ENCODE assay signal across 31 mouse cellular contexts in the genomic region with DNA sequence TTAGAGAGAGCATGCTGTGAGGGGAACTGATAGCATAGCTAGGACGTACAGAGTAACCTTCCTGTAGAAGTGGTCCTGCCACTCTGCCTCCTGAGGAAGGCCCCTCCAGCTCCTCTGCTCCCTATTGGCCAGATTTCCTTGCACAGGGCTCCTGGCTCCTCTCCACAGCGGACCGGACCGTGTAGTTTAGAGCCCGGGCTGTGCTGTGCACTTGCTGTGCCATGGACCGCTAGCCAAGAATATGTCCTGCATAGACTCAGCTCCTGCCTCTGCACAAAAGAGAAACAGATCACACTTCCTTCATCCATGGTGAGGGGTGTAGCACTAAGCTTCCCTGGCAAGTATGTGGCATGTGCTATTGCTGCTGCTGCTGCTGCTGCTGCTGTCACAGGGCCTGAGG.
A peak's percentile ranks its signal among the peaks of the same experiment; 100 is the strongest.
DNase-seq lines count a peak whose midpoint lies in the region; ATAC-seq and TF ChIP-seq lines count a peak whose summit lies in the region.
"Had no signal": no experiment of that assay in that cellular context is flagged by ENCODE, and none has a peak within 500 bp of the region (broad histone marks: within the 10 kb centered on the region; RNA-seq: fewer than 3 reads in every experiment).

No protein-coding gene starts in this region.

- ATAC-seq in hindbrain, postnatal 0 days = peak; percentile 41; the same call in 1 of the 2 replicates
- no peak for ATAC-seq in hindbrain, embryonic 13.5 days (ENCODE audit: low FRiP score)
- no peak for ATAC-seq in midbrain, embryonic 16.5 days
- no peak for ATAC-seq in midbrain, embryonic 11.5 days (ENCODE audit: low FRiP score)
- ATAC-seq: intestine, embryonic 16.5 days; midbrain, embryonic 13.5 days had no signal

- peak; percentile 50 for DNase-seq in cerebellum, postnatal 14 days
- DNase-seq in cerebellum, adult 11 months = no peak
- no peak for DNase-seq in hindbrain, postnatal 0 days (ENCODE audit: low spot score)
- no peak for DNase-seq in midbrain, embryonic 11.5 days (ENCODE audit: low spot score, missing footprints)
- DNase-seq in thymus, adult 2 months = no peak
- DNase-seq: adrenal gland, adult 8-10 months; cerebellum, adult 9-11 months; gastrocnemius, postnatal 25 days; heart, adult 11 months; heart, postnatal 36 days; kidney, adult 8-10 months; kidney, postnatal 4 days; layer of hippocampus, adult 9-11 months; liver, embryonic 13.5 days; lung, adult 18-20 months; retina, postnatal 1 day; right cerebral cortex, postnatal 14 days; thymus, adult 18-20 months; thymus, postnatal 4 days had no signal

- H3K4me3 ChIP-seq in hindbrain, postnatal 0 days (ENCODE audit: low read length) = no peak overlapping the region
- H3K4me3 ChIP-seq in hindbrain, embryonic 13.5 days = no peak overlapping the region
- no peak overlapping the region for H3K4me3 ChIP-seq in midbrain, embryonic 16.5 days (ENCODE audit: low read depth, low read length)
- H3K4me3 ChIP-seq in midbrain, embryonic 11.5 days (ENCODE audit: low read depth, low read length) = no peak overlapping the region
- H3K4me3 ChIP-seq in thymus, adult 2 months (ENCODE audit: control insufficient read depth, insufficient read depth, low read length) = no peak overlapping the region
- H3K4me3 ChIP-seq: embryonic facial prominence, embryonic 15.5 days; limb, embryonic 10.5 days; limb, embryonic 15.5 days; liver, embryonic 13.5 days; midbrain, embryonic 13.5 days; neural tube, embryonic 15.5 days had no signal

- 33% methylated on average over 6 of the region's 6 CpGs for WGBS in hindbrain, postnatal 0 days
- WGBS in hindbrain, embryonic 13.5 days = 59% methylated on average over 6 of the region's 6 CpGs
- WGBS in midbrain, embryonic 16.5 days = 62% methylated on average over 6 of the region's 6 CpGs
- 73% methylated on average over 6 of the region's 6 CpGs for WGBS in midbrain, embryonic 11.5 days
- 95% methylated on average over 6 of the region's 6 CpGs for WGBS in thymus, adult 2 months

- no peak for TF ChIP-seq CTCF in hindbrain, postnatal 0 days (IDR thresholded peaks at IDR 0.05; ENCODE audit: low read depth)
- no peak for TF ChIP-seq CTCF in thymus, adult 2 months (IDR thresholded peaks at IDR 0.05; ENCODE audit: borderline replicate concordance, control insufficient read depth, extremely low read depth, insufficient read depth, low read length, poor library complexity)

- no peak overlapping the region for H3K4me2 ChIP-seq in hindbrain, postnatal 0 days (ENCODE audit: low read depth, low read length)
- no peak overlapping the region for H3K4me2 ChIP-seq in hindbrain, embryonic 13.5 days
- no peak overlapping the region for H3K4me2 ChIP-seq in midbrain, embryonic 16.5 days (ENCODE audit: low read length)
- no peak overlapping the region for H3K4me2 ChIP-seq in midbrain, embryonic 11.5 days
- H3K4me2 ChIP-seq: embryonic facial prominence, embryonic 15.5 days; heart, embryonic 11.5 days; limb, embryonic 15.5 days; liver, embryonic 13.5 days; midbrain, embryonic 13.5 days; neural tube, embryonic 15.5 days had no signal

- no peaks in the 10 kb centered on the region for H3K27me3 ChIP-seq in hindbrain, postnatal 0 days (ENCODE audit: insufficient read depth, low read length)
- peaks cover 7% of the 10 kb centered on the region; the same call in 1 of the 2 replicates for H3K27me3 ChIP-seq in hindbrain, embryonic 13.5 days
- H3K27me3 ChIP-seq in midbrain, embryonic 16.5 days (ENCODE audit: control insufficient read depth, insufficient read depth, low read depth, low read length) = no peaks in the 10 kb centered on the region
- H3K27me3 ChIP-seq in midbrain, embryonic 11.5 days (ENCODE audit: control insufficient read depth, insufficient read depth, low read length) = peaks cover 11% of the 10 kb centered on the region
- no peaks in the 10 kb centered on the region for H3K27me3 ChIP-seq in thymus, adult 2 months (ENCODE audit: control insufficient read depth, insufficient read depth, low read length)
- H3K27me3 ChIP-seq: embryonic facial prominence, embryonic 15.5 days; limb, embryonic 15.5 days; liver, embryonic 13.5 days; neural tube, embryonic 15.5 days had no signal

- H3K36me3 ChIP-seq in hindbrain, postnatal 0 days (ENCODE audit: insufficient read depth, low read length) = no peaks in the 10 kb centered on the region
- H3K36me3 ChIP-seq in hindbrain, embryonic 13.5 days = no peaks in the 10 kb centered on the region
- H3K36me3 ChIP-seq in midbrain, embryonic 16.5 days (ENCODE audit: control insufficient read depth, insufficient read depth, low read length) = no peaks in the 10 kb centered on the region
- no peaks in the 10 kb centered on the region for H3K36me3 ChIP-seq in midbrain, embryonic 11.5 days (ENCODE audit: control insufficient read depth, insufficient read depth, low read length)
- H3K36me3 ChIP-seq in thymus, adult 2 months (ENCODE audit: control insufficient read depth, insufficient read depth, low read length) = no peaks in the 10 kb centered on the region
- H3K36me3 ChIP-seq: embryonic facial prominence, embryonic 15.5 days; limb, embryonic 10.5 days; limb, embryonic 15.5 days; liver, embryonic 13.5 days; midbrain, embryonic 13.5 days had no signal

- no peaks in the 10 kb centered on the region for H3K9me3 ChIP-seq in hindbrain, postnatal 0 days (ENCODE audit: low read length)
- H3K9me3 ChIP-seq in hindbrain, embryonic 13.5 days = no peaks in the 10 kb centered on the region
- no peaks in the 10 kb centered on the region for H3K9me3 ChIP-seq in midbrain, embryonic 16.5 days (replicated peaks; ENCODE audit: control insufficient read depth, low read length, poor library complexity, severe bottlenecking)
- no peaks in the 10 kb centered on the region for H3K9me3 ChIP-seq in midbrain, embryonic 11.5 days (ENCODE audit: control insufficient read depth, low read length)
- H3K9me3 ChIP-seq: embryonic facial prominence, embryonic 15.5 days; G1E; limb, embryonic 10.5 days; limb, embryonic 15.5 days; liver, embryonic 13.5 days; midbrain, embryonic 13.5 days; neural tube, embryonic 15.5 days had no signal

- no peak overlapping the region for H3K9ac ChIP-seq in hindbrain, postnatal 0 days (replicated peaks; ENCODE audit: low read length)
- no peak overlapping the region for H3K9ac ChIP-seq in hindbrain, embryonic 13.5 days
- H3K9ac ChIP-seq in midbrain, embryonic 16.5 days (ENCODE audit: low read depth, low read length) = no peak overlapping the region
- no peak overlapping the region for H3K9ac ChIP-seq in midbrain, embryonic 11.5 days (ENCODE audit: low read length)
- H3K9ac ChIP-seq: embryonic facial prominence, embryonic 15.5 days; limb, embryonic 15.5 days; liver, embryonic 13.5 days; midbrain, embryonic 13.5 days; neural tube, embryonic 15.5 days had no signal

- H3K4me1 ChIP-seq in hindbrain, postnatal 0 days (ENCODE audit: insufficient read depth, low read length) = peaks cover 30% of the 10 kb centered on the region
- peaks cover 60% of the 10 kb centered on the region for H3K4me1 ChIP-seq in hindbrain, embryonic 13.5 days (replicated peaks)
- H3K4me1 ChIP-seq in midbrain, embryonic 16.5 days (ENCODE audit: control insufficient read depth, insufficient read depth, low read length) = peaks cover 42% of the 10 kb centered on the region
- peaks cover 54% of the 10 kb centered on the region for H3K4me1 ChIP-seq in midbrain, embryonic 11.5 days (ENCODE audit: control insufficient read depth, insufficient read depth, low read length)
- no peaks in the 10 kb centered on the region for H3K4me1 ChIP-seq in thymus, adult 2 months (replicated peaks; ENCODE audit: control insufficient read depth, insufficient read depth, low read length)

- TF ChIP-seq POLR2A in thymus, adult 2 months (IDR thresholded peaks at IDR 0.05; ENCODE audit: control insufficient read depth, extremely low read depth, insufficient read depth, low read length, poor library complexity) = no peak

- H3K27ac ChIP-seq in hindbrain, postnatal 0 days = no peak overlapping the region
- no peak overlapping the region for H3K27ac ChIP-seq in hindbrain, embryonic 13.5 days
- H3K27ac ChIP-seq in midbrain, embryonic 16.5 days (ENCODE audit: low read length) = peak overlapping the region; percentile 38; the same call in 1 of the 2 replicates
- H3K27ac ChIP-seq in midbrain, embryonic 11.5 days (ENCODE audit: low read depth, low read length) = no peak overlapping the region
- H3K27ac ChIP-seq in thymus, adult 2 months (ENCODE audit: control insufficient read depth, insufficient read depth, low read length) = no peak overlapping the region
- H3K27ac ChIP-seq: embryonic facial prominence, embryonic 15.5 days; kidney, postnatal 0 days; limb, embryonic 10.5 days; limb, embryonic 15.5 days; liver, embryonic 13.5 days; neural tube, embryonic 15.5 days; stomach, postnatal 0 days had no signal

Comparison
In these comparisons a context has a peak if more than half of its experiments do, and no peak if none do; other contexts are left out.
1. DNase-seq: peak in cerebellum, postnatal 14 days (2 of 2); none in cerebellum, adult 11 months (single experiment), hindbrain, postnatal 0 days (single experiment), midbrain, embryonic 11.5 days (single experiment) and thymus, adult 2 months (single experiment).